Mouse (Mus musculus) hindbrain, embryonic 10.5 days (tissue): ENCODE measurements around the gene Ccdc124. TPM values are rescaled to one million over a fixed set of nuclear protein-coding genes. Genes with fewer than 3 reads are reported as not detected.
A peak's percentile ranks its signal among the peaks of the same experiment; 100 is the strongest.

ENCODE experiments used
- DNase-seq: peaks from one replicate; pipeline ENCODE4 v3.0.0-alpha.2; 2017; ENCODE audit warnings: low spot score
- H3K27ac ChIP-seq: fragments of 300-500 bp; sonication (generic); 2 replicates; pipeline ENCODE4 v1.5.1; 2016; ENCODE audit warnings: mild to moderate bottlenecking, moderate library complexity
- H3K27me3 ChIP-seq: fragments of 300-500 bp; sonication (generic); 2 replicates; pipeline ENCODE4 v1.6.1; 2016; ENCODE audit warnings: mild to moderate bottlenecking; ENCODE audit not compliant: poor library complexity, insufficient read depth, severe bottlenecking
- H3K36me3 ChIP-seq: fragments of 300-500 bp; sonication (generic); 2 replicates; pipeline ENCODE4 v1.6.1; 2016; ENCODE audit warnings: mild to moderate bottlenecking, moderate library complexity
- H3K4me1 ChIP-seq: fragments of 300-500 bp; sonication (generic); replicated peaks from 2 replicates; pipeline ENCODE4 v1.6.1; 2016; ENCODE audit warnings: mild to moderate bottlenecking
- H3K4me3 ChIP-seq: fragments of 300-500 bp; sonication (generic); 2 replicates; pipeline ENCODE4 v1.5.1; 2016; ENCODE audit warnings: mild to moderate bottlenecking, moderate library complexity
- H3K9me3 ChIP-seq: fragments of 300-500 bp; sonication (generic); 2 replicates; pipeline ENCODE4 v1.6.1; 2016; ENCODE audit warnings: mild to moderate bottlenecking, moderate library complexity
- WGBS: fragments of 180-500 bp; shearing (Covaris S2); methylation state at CpG from one replicate; pipeline ENCODE4 v1.1.7; 2016; 5-methylcytosine and 5-hydroxymethylcytosine counted together
- polyA plus RNA-seq: library from polyadenylated mRNA; unstranded; fragments of >200 nt; fragmentation: Nextera tagmentation; extraction: Ambion mirVana; gene quantifications from 2 replicates; pipeline ENCODE4 v1.2.1, GENCODE M21; 2016

The Ccdc124 gene
- polyA plus RNA-seq, 1 experiment from 2014 or later = 182 TPM

DNA sequence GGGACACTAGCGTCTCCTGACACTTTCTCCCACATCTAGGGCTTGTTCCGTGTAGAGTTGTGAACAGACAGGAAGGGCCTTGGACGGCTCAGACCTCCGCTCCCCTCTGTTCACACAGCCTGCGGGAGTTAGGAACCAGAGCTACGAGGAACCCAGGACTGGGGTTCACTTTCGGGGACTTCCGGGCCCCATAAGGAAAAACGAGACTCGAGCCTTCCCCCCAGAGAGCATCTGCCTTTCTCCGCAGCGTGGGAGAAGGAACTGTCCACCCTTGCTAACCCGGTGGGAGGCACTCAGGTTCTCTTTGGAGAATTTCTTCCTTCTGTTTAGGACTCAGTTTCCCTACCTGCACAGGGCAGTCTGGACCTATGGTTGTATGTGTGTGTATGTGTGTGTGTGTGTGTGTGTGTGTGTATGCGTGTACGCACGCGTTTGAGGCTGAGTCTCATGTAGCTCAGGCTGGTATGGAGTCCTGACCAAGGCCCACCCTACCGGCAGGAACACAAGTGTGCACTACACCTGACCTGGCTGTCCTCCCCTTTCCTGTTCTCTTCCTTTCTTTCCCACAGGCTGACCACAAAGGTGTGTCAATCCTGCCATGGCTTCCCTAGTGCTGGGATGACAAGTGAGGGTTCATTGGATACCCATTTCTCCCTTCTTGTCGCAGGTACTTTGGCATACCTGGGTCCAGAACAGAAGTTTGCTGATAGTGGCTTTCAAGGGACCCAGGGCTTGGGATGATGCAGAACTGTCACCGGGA lies 19.3 kb upstream of the Ccdc124 start:
- DNase-seq = peak; percentile 51
- WGBS = 30% methylated on average over 20 of the region's 20 CpGs
- Histone ChIP-seq H3K9me3 (no peaks in the 10 kb centered on the region), H3K27me3 (peaks cover 72% of the 10 kb centered on the region), H3K4me1 (peaks cover 41% of the 10 kb centered on the region), H3K27ac (no peak overlapping the region), H3K36me3 (peaks cover 45% of the 10 kb centered on the region), H3K4me3 (peak overlapping the region; percentile 45)

DNA sequence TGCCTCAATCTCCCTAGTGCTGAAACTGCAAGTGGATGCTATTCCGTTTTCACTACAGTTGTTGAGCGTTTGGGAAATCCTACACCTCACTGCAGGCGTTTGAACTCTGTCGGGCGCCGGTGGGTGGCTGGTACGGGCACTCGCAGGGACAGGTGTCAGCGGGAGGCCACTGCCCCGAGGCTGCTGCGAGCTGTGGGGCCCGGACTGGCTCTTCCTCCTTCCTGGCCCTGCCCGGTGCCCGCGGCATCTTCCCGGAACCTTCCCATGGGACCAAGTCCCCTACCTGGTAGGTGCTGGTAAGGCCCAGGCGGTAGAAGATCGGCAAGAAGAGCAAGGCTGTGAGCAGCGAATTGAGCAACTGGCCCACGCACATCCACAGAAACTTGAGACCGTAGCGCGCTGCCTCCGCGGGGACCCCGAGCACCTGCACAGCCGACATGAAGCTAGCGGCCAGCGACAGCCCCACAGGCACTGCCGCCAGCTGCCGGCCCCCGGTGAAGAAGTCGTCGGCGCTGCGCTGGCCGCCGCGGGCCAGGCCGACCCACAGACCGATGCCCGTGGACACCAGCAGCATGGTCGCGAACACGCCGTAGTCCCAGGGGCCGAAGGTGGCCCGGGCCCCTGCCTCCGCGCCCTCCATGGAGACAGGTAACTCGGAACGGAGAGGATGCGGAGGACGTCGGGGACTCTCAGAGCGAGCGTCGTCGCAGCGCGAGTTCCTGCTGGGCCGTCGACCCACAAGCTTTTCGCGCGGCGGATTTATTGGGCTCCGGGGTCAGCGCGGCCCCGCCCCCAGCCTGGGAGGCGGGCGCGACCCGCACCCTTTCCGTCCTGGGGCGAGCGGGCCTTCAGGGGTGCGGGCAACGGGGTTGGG lies 18.5 kb upstream of the Ccdc124 start, which contains the start of gene Slc5a5:
TSS of gene Slc5a5 (minus strand) at position 736 of the 874 bp plus-strand sequence.
- Histone ChIP-seq H3K9me3 (no peaks in the 10 kb centered on the region), H3K4me1 (peaks cover 47% of the 10 kb centered on the region), H3K4me3 (peak within 1 kb of the TSS; percentile 45), H3K36me3 (peaks cover 45% of the 10 kb centered on the region), H3K27me3 (peaks cover 74% of the 10 kb centered on the region), H3K27ac (peak within 1 kb of the TSS; percentile 45; the same call in 1 of the 2 replicates)
- 2% methylated on average over 80 of the region's 80 CpGs for WGBS
- DNase-seq = no peak

GRCm38 (mm10) chr8:70891356-70891755 lies 17.6 kb upstream of the Ccdc124 start:
- H3K4me1 ChIP-seq = peaks cover 46% of the 10 kb centered on the region
- 6% methylated on average over 21 of the region's 21 CpGs for whole genome bisulfite sequencing
- DNase-seq = no peak
- H3K36me3 ChIP-seq = peaks cover 45% of the 10 kb centered on the region
- H3K27me3 ChIP-seq = peaks cover 74% of the 10 kb centered on the region
- peak overlapping the region; percentile 18; the same call in 1 of the 2 replicates for H3K4me3 ChIP-seq
- no peak overlapping the region for H3K27ac ChIP-seq
- no peaks in the 10 kb centered on the region for H3K9me3 ChIP-seq

DNA sequence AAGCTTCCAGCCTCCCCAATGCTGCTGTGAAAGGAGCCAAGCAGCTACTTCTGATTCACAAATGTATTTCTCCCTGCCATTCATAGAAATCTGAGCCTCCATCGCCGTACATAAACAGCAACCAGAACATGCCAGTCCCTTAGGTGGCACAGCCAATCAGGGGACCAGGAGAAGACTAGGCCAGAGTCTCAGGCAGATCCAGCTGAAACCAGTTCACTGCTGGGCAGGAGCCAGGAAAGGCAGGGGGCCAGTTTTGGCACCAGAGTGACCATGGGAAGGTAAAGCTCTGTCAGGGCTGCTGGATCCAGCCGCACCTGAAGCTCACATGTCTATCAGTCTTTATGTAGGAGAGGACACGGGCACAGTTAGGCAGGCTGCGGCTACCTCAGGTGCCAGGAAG lies 16.9 kb upstream of the Ccdc124 start:
- no peak overlapping the region for H3K27ac ChIP-seq
- H3K9me3 ChIP-seq = no peaks in the 10 kb centered on the region
- WGBS = 93% methylated on average over 5 of the region's 5 CpGs
- no peak overlapping the region for H3K4me3 ChIP-seq
- DNase-seq = no peak
- peaks cover 79% of the 10 kb centered on the region for H3K27me3 ChIP-seq
- H3K4me1 ChIP-seq = peaks cover 39% of the 10 kb centered on the region
- peaks cover 38% of the 10 kb centered on the region for H3K36me3 ChIP-seq

DNA sequence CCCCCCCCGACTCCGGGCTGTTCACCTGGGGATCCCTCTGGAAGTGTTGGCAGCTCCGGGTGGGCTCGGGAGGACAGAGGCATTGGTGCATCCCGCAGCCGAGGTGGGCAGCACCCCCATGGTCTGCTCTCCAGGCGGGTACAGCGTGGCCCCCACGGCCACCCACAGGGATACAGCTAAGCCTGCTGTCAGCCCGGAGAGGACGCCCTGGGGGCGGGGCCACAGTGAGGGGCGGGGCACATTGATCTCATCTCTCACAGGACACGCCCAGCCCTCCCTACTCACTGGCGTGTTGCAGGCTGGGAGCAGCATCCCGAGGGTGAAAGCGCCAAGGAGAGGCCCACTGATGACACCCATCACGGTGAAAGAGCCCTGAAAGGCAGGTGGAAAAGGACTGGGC lies 13.9 kb upstream of the Ccdc124 start:
- WGBS = 9% methylated on average over 18 of the region's 18 CpGs
- H3K4me3 ChIP-seq = peak overlapping the region; percentile 20
- H3K9me3 ChIP-seq = no peaks in the 10 kb centered on the region
- peaks cover 8% of the 10 kb centered on the region for H3K36me3 ChIP-seq
- no peak for DNase-seq
- peaks cover 21% of the 10 kb centered on the region for H3K4me1 ChIP-seq
- H3K27ac ChIP-seq = 0 out of 2 replicates have a peak overlapping the region, but pooled peaks have one; percentile 3
- H3K27me3 ChIP-seq = peaks cover 55% of the 10 kb centered on the region

DNA sequence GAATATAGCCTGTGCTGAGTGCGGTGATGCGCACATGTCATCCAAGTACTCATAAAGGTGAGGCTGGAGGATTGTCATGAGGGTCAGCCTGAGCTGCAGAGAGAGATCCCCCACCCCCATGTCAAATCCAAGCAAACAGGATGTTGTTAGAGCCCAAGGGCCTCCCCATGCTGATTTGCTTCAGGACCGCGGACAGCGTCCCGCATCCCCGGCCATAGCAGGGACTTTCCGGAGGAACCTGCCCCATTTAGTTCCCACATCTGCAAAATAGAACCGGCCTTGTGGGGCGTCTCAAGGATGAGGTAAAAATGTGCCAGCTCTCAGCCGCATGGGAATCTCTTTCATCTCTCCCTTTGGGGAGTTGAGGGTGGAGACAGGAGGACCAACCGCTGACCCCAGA lies 11.9 kb upstream of the Ccdc124 start:
- no peak overlapping the region for H3K27ac ChIP-seq
- H3K9me3 ChIP-seq = no peaks in the 10 kb centered on the region
- H3K4me3 ChIP-seq = no peak overlapping the region
- H3K27me3 ChIP-seq = peaks cover 34% of the 10 kb centered on the region
- peaks cover under 1% of the 10 kb centered on the region; the same call in 1 of the 2 replicates for H3K36me3 ChIP-seq
- WGBS = 15% methylated on average over 12 of the region's 12 CpGs
- peak; percentile 39 for DNase-seq
- H3K4me1 ChIP-seq = peaks cover 9% of the 10 kb centered on the region

- Histone ChIP-seq H3K9me3 (no peaks in the 10 kb centered on the region), H3K36me3 (no peaks in the 10 kb centered on the region), H3K4me1 (peaks cover 18% of the 10 kb centered on the region), H3K27ac (no peak overlapping the region), H3K4me3 (no peak overlapping the region), H3K27me3 (peaks cover 25% of the 10 kb centered on the region)
- DNase-seq = no peak
- WGBS = 91% methylated on average over 10 of the region's 10 CpGs
Measured at GRCm38 (mm10) chr8:70884683-70885082, 10.9 kb upstream of the Ccdc124 start.

DNA sequence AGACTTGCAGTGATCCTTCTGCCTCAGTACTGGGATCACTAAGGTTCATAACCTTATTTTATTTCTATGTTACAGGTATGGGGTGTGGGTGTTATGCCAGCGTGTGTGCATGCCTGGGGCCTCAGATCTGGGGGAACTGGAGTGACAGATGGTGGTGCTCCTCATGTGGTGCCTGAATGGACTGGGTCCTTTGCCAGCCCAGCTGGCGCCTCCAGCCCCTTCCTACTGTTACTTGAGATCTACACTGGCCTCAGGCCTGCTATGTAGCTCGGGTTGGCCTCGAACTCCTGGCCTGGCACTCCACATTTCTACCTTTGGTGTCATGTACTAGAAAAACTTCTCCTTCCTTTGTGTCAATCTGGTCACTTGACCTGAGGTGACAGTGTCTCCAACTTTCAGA lies 10.5 kb upstream of the Ccdc124 start:
- H3K4me3 ChIP-seq = no peak overlapping the region
- H3K27me3 ChIP-seq = peaks cover 20% of the 10 kb centered on the region
- no peak for DNase-seq
- WGBS = 80% methylated on average over 4 of the region's 4 CpGs
- H3K36me3 ChIP-seq = no peaks in the 10 kb centered on the region
- no peaks in the 10 kb centered on the region for H3K9me3 ChIP-seq
- no peak overlapping the region for H3K27ac ChIP-seq
- H3K4me1 ChIP-seq = peaks cover 23% of the 10 kb centered on the region

DNA sequence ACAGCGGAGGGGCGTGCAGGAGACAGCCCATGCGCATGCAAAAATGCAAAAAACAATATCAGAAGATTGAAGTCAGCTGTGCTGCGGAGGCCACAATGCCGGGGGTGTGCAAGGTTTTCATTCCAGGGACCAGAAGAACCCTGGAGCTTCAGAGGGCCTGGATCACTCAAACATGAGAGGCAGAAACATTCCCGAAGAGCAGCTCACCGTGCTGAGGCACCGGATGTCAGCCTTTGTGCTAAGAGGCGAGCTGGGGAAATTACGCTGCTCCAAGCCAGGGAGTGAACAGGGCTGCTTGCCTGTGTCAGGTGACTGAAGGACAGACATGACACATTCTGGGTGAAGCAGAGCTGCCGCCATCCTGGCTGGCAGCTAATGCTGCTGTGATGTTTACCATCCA lies 6.8 kb upstream of the Ccdc124 start:
- H3K9me3 ChIP-seq = no peaks in the 10 kb centered on the region
- peak overlapping the region; percentile 46; the same call in 1 of the 2 replicates for H3K27ac ChIP-seq
- H3K36me3 ChIP-seq = no peaks in the 10 kb centered on the region
- 32% methylated on average over 11 of the region's 11 CpGs for WGBS
- 0 out of 2 replicates have a peak, but pooled peaks cover under 1% of the 10 kb centered on the region for H3K27me3 ChIP-seq
- H3K4me3 ChIP-seq = no peak overlapping the region
- DNase-seq = no peak
- H3K4me1 ChIP-seq = peaks cover 19% of the 10 kb centered on the region

GRCm38 (mm10) chr8:70880126-70880525 lies 6.4 kb upstream of the Ccdc124 start:
- WGBS = 10% methylated on average over 4 of the region's 4 CpGs
- no peaks in the 10 kb centered on the region for H3K36me3 ChIP-seq
- no peak overlapping the region for H3K4me3 ChIP-seq
- H3K27me3 ChIP-seq = no peaks in the 10 kb centered on the region
- peak overlapping the region; percentile 46; the same call in 1 of the 2 replicates for H3K27ac ChIP-seq
- no peak for DNase-seq
- H3K4me1 ChIP-seq = peaks cover 19% of the 10 kb centered on the region
- no peaks in the 10 kb centered on the region for H3K9me3 ChIP-seq

GRCm38 (mm10) chr8:70879500-70879899 lies 5.8 kb upstream of the Ccdc124 start:
- Histone ChIP-seq H3K4me3 (no peak overlapping the region), H3K36me3 (no peaks in the 10 kb centered on the region), H3K27ac (no peak overlapping the region), H3K4me1 (peaks cover 21% of the 10 kb centered on the region), H3K9me3 (no peaks in the 10 kb centered on the region), H3K27me3 (no peaks in the 10 kb centered on the region)
- DNase-seq = no peak
- WGBS = 41% methylated on average over 4 of the region's 4 CpGs

DNA sequence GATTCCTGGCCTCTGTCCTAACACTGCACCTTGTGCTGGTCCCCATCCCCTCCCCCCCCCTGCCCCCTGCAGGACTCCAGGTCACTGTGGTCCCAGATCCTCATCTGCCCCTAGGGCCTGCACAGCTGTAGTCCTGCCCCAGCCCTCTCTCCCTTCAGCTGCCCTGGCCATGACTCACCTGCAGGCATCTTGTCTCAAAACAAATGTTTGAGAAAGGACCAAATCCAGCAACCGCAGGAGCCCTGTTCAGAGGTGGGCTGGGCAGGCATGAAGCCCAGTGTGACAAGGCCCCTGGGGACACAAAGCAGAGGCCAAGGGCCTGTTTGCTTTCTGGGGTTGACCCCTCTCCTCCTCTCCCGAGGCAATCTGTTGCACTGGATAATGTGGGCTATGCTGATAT lies 4.4 kb upstream of the Ccdc124 start:
- Histone ChIP-seq H3K9me3 (no peaks in the 10 kb centered on the region), H3K4me3 (no peak overlapping the region), H3K27ac (no peak overlapping the region), H3K27me3 (no peaks in the 10 kb centered on the region), H3K36me3 (no peaks in the 10 kb centered on the region), H3K4me1 (peaks cover 30% of the 10 kb centered on the region)
- WGBS = 39% methylated on average over 2 of the region's 2 CpGs
- DNase-seq = no peak

GRCm38 (mm10) chr8:70876382-70876781 lies 2.6 kb upstream of the Ccdc124 start:
- WGBS = 68% methylated on average over 4 of the region's 4 CpGs
- H3K4me1 ChIP-seq = peaks cover 46% of the 10 kb centered on the region
- DNase-seq = no peak
- H3K4me3 ChIP-seq = no peak overlapping the region
- no peaks in the 10 kb centered on the region for H3K36me3 ChIP-seq
- no peaks in the 10 kb centered on the region for H3K27me3 ChIP-seq
- no peaks in the 10 kb centered on the region for H3K9me3 ChIP-seq
- H3K27ac ChIP-seq = no peak overlapping the region
